Mouse (Mus musculus) intestine, embryonic 16.5 days (tissue): Measurements from ENCODE around the gene Agbl3. TPM values are rescaled to one million over a fixed set of nuclear protein-coding genes. Genes with fewer than 3 reads are reported as not detected.
A peak's percentile ranks its signal among the peaks of the same experiment; 100 is the strongest.

Experiments
- ATAC-seq: fragments of 200-750 bp; cut with Nextera tagmentation; 2 replicates; pipeline ENCODE4 v1.8.0; 2017; ENCODE audit warnings: moderate TSS enrichment, moderate library complexity
- H3K27ac ChIP-seq: fragments of 300-500 bp; sonication (generic); 2 replicates; pipeline ENCODE4 v1.5.1; 2014; ENCODE audit warnings: mild to moderate bottlenecking, low read length
- H3K27me3 ChIP-seq: fragments of 300-500 bp; sonication (generic); replicated peaks from 2 replicates; pipeline ENCODE4 v1.6.1; 2014; ENCODE audit warnings: low read length, control low read depth, mixed read lengths; ENCODE audit not compliant: control insufficient read depth, insufficient read depth
- H3K36me3 ChIP-seq: fragments of 300-500 bp; sonication (generic); 2 replicates; pipeline ENCODE4 v1.6.1; 2014; ENCODE audit warnings: low read length, control low read depth; ENCODE audit not compliant: control insufficient read depth, insufficient read depth
- H3K4me1 ChIP-seq: fragments of 300-500 bp; sonication (generic); 2 replicates; pipeline ENCODE4 v1.6.1; 2014; ENCODE audit warnings: low read length, control low read depth, mixed read lengths; ENCODE audit not compliant: control insufficient read depth, insufficient read depth
- H3K4me2 ChIP-seq: fragments of 300-500 bp; sonication (generic); 2 replicates; pipeline ENCODE4 v1.6.1; 2014; ENCODE audit warnings: low read depth, low read length, control low read depth
- H3K4me3 ChIP-seq: fragments of 300-500 bp; sonication (generic); 2 replicates; pipeline ENCODE4 v1.5.1; 2014; ENCODE audit warnings: mild to moderate bottlenecking, low read length
- H3K9ac ChIP-seq: fragments of 300-500 bp; sonication (generic); 2 replicates; pipeline ENCODE4 v1.6.1; 2014; ENCODE audit warnings: low read depth, low read length
- H3K9me3 ChIP-seq: fragments of 300-500 bp; sonication (generic); 2 replicates; pipeline ENCODE4 v1.6.1; 2016; ENCODE audit warnings: low read length, control low read depth; ENCODE audit not compliant: control insufficient read depth
- WGBS: fragments of 180-500 bp; shearing (Covaris S2); extraction: QIAGEN DNeasy Blood & Tissue Kit; methylation state at CpG from one replicate; pipeline ENCODE4 v1.1.7; 2014; 5-methylcytosine and 5-hydroxymethylcytosine counted together
- polyA plus RNA-seq: library from polyadenylated mRNA; unstranded; fragments of >200 nt; fragmentation: Nextera tagmentation; extraction: Ambion mirVana; gene quantifications from 2 replicates; pipeline ENCODE4 v1.2.1, GENCODE M21; 2015

Gene Agbl3
- polyA plus RNA-seq, 1 experiment from 2014 or later = 3.0 TPM

- Histone ChIP-seq H3K4me1 (peaks cover 30% of the 10 kb centered on the region), H3K4me3 (peak overlapping the region; percentile 45), H3K27ac (0 out of 2 replicates have a peak overlapping the region, but pooled peaks have one; percentile 28), H3K9ac (peak overlapping the region; percentile 56; the same call in 1 of the 2 replicates), H3K27me3 (no peaks in the 10 kb centered on the region), H3K36me3 (no peaks in the 10 kb centered on the region), H3K4me2 (peak overlapping the region; percentile 46), H3K9me3 (no peaks in the 10 kb centered on the region; the same call in 1 of the 2 replicates)
- 91% methylated on average over 6 of the region's 6 CpGs for WGBS
- ATAC-seq = no peak
Observed at GRCm38 (mm10) chr6:34862381-34862780, 82.1 kb downstream of the Agbl3 start.

- peak within 1 kb of the TSS; percentile 45 for H3K4me3 ChIP-seq
- H3K4me1 ChIP-seq = peaks cover 33% of the 10 kb centered on the region
- no peaks in the 10 kb centered on the region; the same call in 1 of the 2 replicates for H3K9me3 ChIP-seq
- ATAC-seq = peak; percentile 67
- peak within 1 kb of the TSS; percentile 56 for H3K9ac ChIP-seq
- 20% methylated on average over 11 of the region's 11 CpGs for WGBS
- H3K36me3 ChIP-seq = no peaks in the 10 kb centered on the region
- peak within 1 kb of the TSS; percentile 28; the same call in 1 of the 2 replicates for H3K27ac ChIP-seq
- no peaks in the 10 kb centered on the region for H3K27me3 ChIP-seq
- H3K4me2 ChIP-seq = peak within 1 kb of the TSS; percentile 46
Observed at GRCm38 (mm10) chr6:34862791-34863403, 82.7 kb downstream of the Agbl3 start, which contains the start of gene Tmem140. TSS of gene Tmem140 (plus strand) at chr6:34863146.

GRCm38 (mm10) chr6:34863786-34864514 lies 83.7 kb downstream of the Agbl3 start:
- no peaks in the 10 kb centered on the region for H3K36me3 ChIP-seq
- ATAC-seq = no peak
- no peaks in the 10 kb centered on the region for H3K9me3 ChIP-seq
- no peak overlapping the region for H3K4me2 ChIP-seq
- H3K4me3 ChIP-seq = no peak overlapping the region
- peaks cover 33% of the 10 kb centered on the region for H3K4me1 ChIP-seq
- no peak overlapping the region for H3K9ac ChIP-seq
- H3K27ac ChIP-seq = no peak overlapping the region
- 75% methylated on average over 9 of the region's 9 CpGs for WGBS
- no peaks in the 10 kb centered on the region for H3K27me3 ChIP-seq

GRCm38 (mm10) chr6:34865213-34865612 lies 85.0 kb downstream of the Agbl3 start:
- H3K27ac ChIP-seq = peak overlapping the region; percentile 54
- WGBS = 44% methylated on average over 5 of the region's 5 CpGs
- ATAC-seq = no peak

GRCm38 (mm10) chr6:34865711-34866593 lies 85.7 kb downstream of the Agbl3 start:
- Histone ChIP-seq H3K9ac (no peak overlapping the region), H3K4me1 (peaks cover 36% of the 10 kb centered on the region), H3K4me3 (no peak overlapping the region), H3K27ac (peak overlapping the region; percentile 64), H3K27me3 (no peaks in the 10 kb centered on the region), H3K4me2 (no peak overlapping the region), H3K36me3 (no peaks in the 10 kb centered on the region), H3K9me3 (no peaks in the 10 kb centered on the region)
- 43% methylated on average over 7 of the region's 7 CpGs for WGBS
- ATAC-seq = peak; percentile 74

More at GRCm38 (mm10) chr6:34865213-34865612, 85.0 kb downstream of the Agbl3 start:
- H3K4me3 ChIP-seq = no peak overlapping the region
- no peaks in the 10 kb centered on the region for H3K9me3 ChIP-seq
- H3K36me3 ChIP-seq = no peaks in the 10 kb centered on the region
- H3K27me3 ChIP-seq = no peaks in the 10 kb centered on the region
- no peak overlapping the region for H3K4me2 ChIP-seq
- H3K4me1 ChIP-seq = peaks cover 35% of the 10 kb centered on the region
- H3K9ac ChIP-seq = no peak overlapping the region

- H3K36me3 ChIP-seq = no peaks in the 10 kb centered on the region
- no peak for ATAC-seq
- H3K27ac ChIP-seq = no peak overlapping the region
Observed at GRCm38 (mm10) chr6:34866786-34867185, 86.6 kb downstream of the Agbl3 start.

GRCm38 (mm10) chr6:34867301-34867994 lies 87.2 kb downstream of the Agbl3 start:
- no peaks in the 10 kb centered on the region for H3K27me3 ChIP-seq
- peaks cover 37% of the 10 kb centered on the region for H3K4me1 ChIP-seq
- H3K9me3 ChIP-seq = no peaks in the 10 kb centered on the region
- no peak overlapping the region for H3K9ac ChIP-seq
- no peaks in the 10 kb centered on the region for H3K36me3 ChIP-seq
- no peak overlapping the region for H3K4me2 ChIP-seq
- 75% methylated on average over 16 of the region's 16 CpGs for WGBS
- no peak overlapping the region for H3K27ac ChIP-seq
- H3K4me3 ChIP-seq = no peak overlapping the region
- ATAC-seq = no peak

More at GRCm38 (mm10) chr6:34866786-34867185, 86.6 kb downstream of the Agbl3 start:
- peaks cover 37% of the 10 kb centered on the region for H3K4me1 ChIP-seq
- no peaks in the 10 kb centered on the region for H3K27me3 ChIP-seq
- peak overlapping the region; percentile 19; the same call in 1 of the 2 replicates for H3K9ac ChIP-seq
- H3K4me3 ChIP-seq = no peak overlapping the region
- 70% methylated on average over 8 of the region's 8 CpGs for WGBS
- H3K4me2 ChIP-seq = no peak overlapping the region
- no peaks in the 10 kb centered on the region for H3K9me3 ChIP-seq

- no peak for ATAC-seq
- H3K9me3 ChIP-seq = no peaks in the 10 kb centered on the region
- WGBS = 80% methylated on average over 10 of the region's 10 CpGs
Observed at GRCm38 (mm10) chr6:34867995-34868350, 87.7 kb downstream of the Agbl3 start.

More at GRCm38 (mm10) chr6:34867995-34868350, 87.7 kb downstream of the Agbl3 start:
- Histone ChIP-seq H3K4me1 (peaks cover 32% of the 10 kb centered on the region), H3K4me2 (no peak overlapping the region), H3K36me3 (no peaks in the 10 kb centered on the region), H3K27me3 (no peaks in the 10 kb centered on the region), H3K27ac (no peak overlapping the region), H3K4me3 (no peak overlapping the region), H3K9ac (no peak overlapping the region)
